16 mouse cellular contexts compared by ENCODE assay signal in the genomic region with DNA sequence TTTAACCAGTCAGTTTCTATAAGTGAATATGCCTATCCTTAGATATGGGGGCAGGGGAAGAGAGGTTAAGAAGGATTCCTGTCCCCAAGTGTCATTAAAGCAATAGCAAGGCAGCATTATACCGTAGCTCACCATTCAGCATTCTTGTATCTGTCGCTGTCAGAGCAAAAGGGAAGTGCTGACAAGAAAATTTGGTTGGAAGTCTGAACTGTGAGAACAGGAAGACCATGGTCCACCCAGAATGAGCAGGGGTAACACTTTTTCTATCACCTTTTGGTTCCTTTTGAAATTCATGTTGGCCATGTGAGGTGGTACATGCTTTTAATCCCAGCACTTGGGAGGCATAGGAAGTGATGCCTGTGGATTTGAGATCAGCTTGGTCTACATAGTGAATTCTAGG. TPM values are rescaled to one million over a fixed set of nuclear protein-coding genes. Genes with fewer than 3 reads are reported as not detected.
"Had no signal": no experiment of that assay in that cellular context is flagged by ENCODE, and none has a peak within 500 bp of the region (broad histone marks: within the 10 kb centered on the region; RNA-seq: fewer than 3 reads in every experiment).

No protein-coding gene starts in this region.

- H3K36me3 ChIP-seq: kidney, embryonic 15.5 days; limb, embryonic 12.5 days; midbrain, embryonic 10.5 days; midbrain, embryonic 15.5 days; neural tube, embryonic 13.5 days; stomach, embryonic 15.5 days had no signal

- H3K4me2 ChIP-seq: kidney, embryonic 15.5 days; limb, embryonic 12.5 days; midbrain, embryonic 15.5 days; neural tube, embryonic 13.5 days; stomach, embryonic 15.5 days had no signal

- H3K9me3 ChIP-seq: kidney, embryonic 15.5 days; limb, embryonic 12.5 days; midbrain, embryonic 10.5 days; midbrain, embryonic 15.5 days; neural tube, embryonic 13.5 days; stomach, embryonic 15.5 days had no signal

- DNase-seq: kidney, adult 2 months; kidney, postnatal 14 days; lung, adult 2 months; lung, postnatal 10 days; right cerebral cortex, postnatal 25 days; thymus, adult 2 months; thymus, postnatal 25 days had no signal

- H3K4me3 ChIP-seq: kidney, embryonic 15.5 days; left cerebral cortex, adult 2 months; limb, embryonic 12.5 days; midbrain, embryonic 10.5 days; midbrain, embryonic 15.5 days; neural tube, embryonic 13.5 days; stomach, embryonic 15.5 days had no signal

- H3K4me1 ChIP-seq: limb, embryonic 12.5 days; midbrain, embryonic 10.5 days; midbrain, embryonic 15.5 days; neural tube, embryonic 13.5 days; stomach, embryonic 15.5 days had no signal

- H3K27me3 ChIP-seq: kidney, embryonic 15.5 days; limb, embryonic 12.5 days; midbrain, embryonic 15.5 days; neural tube, embryonic 13.5 days; stomach, embryonic 15.5 days had no signal

- H3K9ac ChIP-seq: kidney, embryonic 15.5 days; limb, embryonic 12.5 days; midbrain, embryonic 15.5 days; neural tube, embryonic 13.5 days; stomach, embryonic 15.5 days had no signal

- H3K27ac ChIP-seq: kidney, embryonic 15.5 days; left cerebral cortex, adult 2 months; limb, embryonic 12.5 days; midbrain, embryonic 10.5 days; midbrain, embryonic 15.5 days; neural tube, embryonic 13.5 days; stomach, embryonic 15.5 days had no signal

- ATAC-seq: intestine, embryonic 16.5 days; midbrain, embryonic 15.5 days had no signal

RNA-seq across cellular contexts. Expression of a gene that starts 1.4 kb away (rescaled TPM):
- polyA plus RNA-seq: testis, adult 2 months had no signal
